Mouse (Mus musculus): ENCODE results near the gene Yipf7. TPM values are rescaled to one million over a fixed set of nuclear protein-coding genes. Genes with fewer than 3 reads are reported as not detected.

The Yipf7 gene
- polyA plus RNA-seq (2015; fragmentation: Nextera tagmentation; extraction: Ambion mirVana) = not detected in 2 replicates

DNA sequence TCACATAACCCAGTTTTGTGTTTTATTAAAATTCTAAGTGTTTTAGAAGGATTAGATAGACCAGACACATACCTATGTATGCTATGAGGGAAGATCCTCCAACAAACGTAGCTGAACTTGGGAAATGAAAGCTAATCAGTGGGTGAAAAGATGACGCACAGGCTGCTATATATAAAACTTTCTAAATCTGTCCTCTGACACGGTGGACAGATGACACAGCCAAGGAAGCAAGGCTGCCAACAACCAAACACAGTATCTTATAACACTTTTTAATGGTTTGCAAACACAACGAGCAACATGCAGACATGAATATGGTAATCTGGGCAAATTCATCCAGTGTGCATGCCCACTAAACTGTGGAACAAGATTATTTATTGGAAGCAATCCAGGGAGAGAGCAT, at the start of gene Yipf7:
Yipf7 (minus strand) TSS at position 160 of the 400 bp plus-strand sequence.
- no peak for ATAC-seq (ENCODE audit: low read depth)
- no peak within 1 kb of the TSS for H3K4me2 ChIP-seq
- WGBS (ENCODE audit: insufficient replicate concordance) = 48% methylated on average over 4 of the region's 4 CpGs

DNA sequence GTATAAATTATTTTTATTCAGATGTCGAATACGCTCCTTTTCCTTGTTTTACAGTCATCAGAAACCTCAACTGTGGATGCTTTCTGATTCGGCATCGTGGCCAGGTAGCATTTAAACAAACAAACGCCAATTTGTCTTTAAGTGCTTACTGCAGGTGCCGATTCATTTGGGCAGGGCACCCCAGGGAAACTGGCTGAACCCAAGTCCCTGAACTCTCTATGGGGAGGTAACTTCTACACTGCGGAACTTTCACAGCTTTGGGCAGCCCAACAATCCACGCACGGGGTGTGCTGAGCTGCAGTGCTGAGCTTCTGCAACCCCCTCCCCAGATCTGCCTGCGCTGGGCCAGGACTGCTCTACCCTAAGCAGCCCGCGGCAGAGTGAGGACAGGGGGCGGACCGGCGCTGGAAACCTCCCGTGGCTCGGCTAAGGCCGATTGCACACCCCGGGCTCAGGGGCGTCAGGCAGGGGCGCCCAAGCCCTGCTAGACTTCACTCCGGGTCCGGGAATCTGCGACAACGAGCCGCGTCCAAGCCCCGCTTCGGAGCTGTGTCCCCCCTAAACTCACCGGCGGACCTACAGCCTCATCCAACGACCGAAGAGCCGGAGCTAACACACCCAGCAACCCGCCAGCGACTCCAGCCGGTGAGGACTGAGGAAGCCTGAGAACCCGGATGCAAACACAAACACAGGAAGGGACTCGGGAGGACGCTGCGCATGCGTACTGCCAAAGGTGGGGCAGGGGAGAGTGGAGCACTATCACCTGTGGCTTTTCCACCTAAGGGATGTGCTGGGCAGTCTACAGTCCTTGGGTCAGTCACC, 49.4 kb upstream of the Yipf7 start, which contains the start of gene Gnpda2:
Gnpda2 (minus strand) TSS at position 701 of the 822 bp plus-strand sequence.
- 3% methylated on average over 42 of the region's 42 CpGs for WGBS (ENCODE audit: insufficient replicate concordance)
- DNase-seq (peak; percentile 64), ATAC-seq (ENCODE audit: low read depth) (peak; percentile 93)
- Histone ChIP-seq H3K4me1 (replicated peaks) (peaks cover 13% of the 10 kb centered on the region), H3K36me3 (no peaks in the 10 kb centered on the region), H3K9ac (peak within 1 kb of the TSS; percentile 82), H3K9me3 (replicated peaks) (no peaks in the 10 kb centered on the region), H3K27me3 (no peaks in the 10 kb centered on the region), H3K27ac (peak within 1 kb of the TSS; percentile 47; the same call in 1 of the 2 replicates), H3K4me2 (peak within 1 kb of the TSS; percentile 82), H3K4me3 (replicated peaks) (peak within 1 kb of the TSS; percentile 74)

More for the DNA sequence above, at the start of gene Yipf7:
- no peaks in the 10 kb centered on the region for H3K4me1 ChIP-seq (replicated peaks)
- H3K9ac ChIP-seq = no peak within 1 kb of the TSS
- no peaks in the 10 kb centered on the region for H3K36me3 ChIP-seq
- no peak within 1 kb of the TSS for H3K27ac ChIP-seq
- DNase-seq = no peak
- no peaks in the 10 kb centered on the region for H3K27me3 ChIP-seq
- H3K9me3 ChIP-seq (replicated peaks) = no peaks in the 10 kb centered on the region
- H3K4me3 ChIP-seq (replicated peaks) = no peak within 1 kb of the TSS

DNA sequence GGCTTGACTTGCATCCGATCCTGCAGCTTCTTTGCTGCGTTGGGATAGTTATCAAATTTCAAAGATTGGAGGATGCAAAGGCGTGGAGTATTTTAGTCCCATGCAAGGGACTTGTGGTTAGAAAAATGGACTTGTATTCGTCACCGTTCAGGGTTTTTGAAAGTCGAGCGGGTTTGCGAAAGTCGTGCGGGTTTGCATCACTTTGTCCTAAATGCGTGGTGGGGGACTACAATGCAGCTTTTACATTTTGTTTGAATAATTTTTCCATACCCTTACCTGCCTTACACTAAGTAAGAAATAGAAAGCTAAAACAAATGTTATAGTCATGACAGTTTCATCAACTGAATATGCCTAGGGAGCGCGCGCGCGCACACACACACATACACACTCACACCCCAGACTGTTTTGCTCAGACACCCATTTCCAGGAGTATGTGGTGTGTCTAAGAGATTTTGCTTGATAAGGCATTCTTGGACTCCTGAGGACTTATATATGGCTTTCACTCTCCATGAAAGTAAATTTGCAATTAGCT, 15.0 kb upstream of the Yipf7 start:
- H3K27me3 ChIP-seq = no peaks in the 10 kb centered on the region
- H3K4me3 ChIP-seq (replicated peaks) = peak overlapping the region; percentile 88
- no peaks in the 10 kb centered on the region for H3K9me3 ChIP-seq (replicated peaks)
- H3K36me3 ChIP-seq = peaks cover 16% of the 10 kb centered on the region
- H3K9ac ChIP-seq = peak overlapping the region; percentile 85
- no peak overlapping the region for H3K27ac ChIP-seq
- H3K4me1 ChIP-seq (replicated peaks) = peaks cover 3% of the 10 kb centered on the region; the same call in 1 of the 2 replicates
- peak overlapping the region; percentile 71 for H3K4me2 ChIP-seq
- peak; percentile 23 for DNase-seq
- WGBS (ENCODE audit: insufficient replicate concordance) = 6% methylated on average over 16 of the region's 16 CpGs
- ATAC-seq (ENCODE audit: low read depth) = peak; percentile 50

GRCm38 (mm10) chr5:69556628-69557403, 14.4 kb upstream of the Yipf7 start, which contains the start of gene Guf1:
Gene Guf1 (plus strand): TSS chr5:69556923.
- ATAC-seq (ENCODE audit: low read depth) (peak; percentile 93), DNase-seq (peak; percentile 80)
- peaks cover 16% of the 10 kb centered on the region for H3K36me3 ChIP-seq
- no peaks in the 10 kb centered on the region for H3K9me3 ChIP-seq (replicated peaks)
- H3K4me3 ChIP-seq (replicated peaks) = peak within 1 kb of the TSS; percentile 88
- no peaks in the 10 kb centered on the region for H3K27me3 ChIP-seq
- peaks cover 3% of the 10 kb centered on the region; the same call in 1 of the 2 replicates for H3K4me1 ChIP-seq (replicated peaks)
- peak within 1 kb of the TSS; percentile 70 for H3K27ac ChIP-seq
- peak within 1 kb of the TSS; percentile 85 for H3K9ac ChIP-seq
- H3K4me2 ChIP-seq = peak within 1 kb of the TSS; percentile 71
- WGBS (ENCODE audit: insufficient replicate concordance) = 2% methylated on average over 59 of the region's 72 CpGs

GRCm38 (mm10) chr5:69541680-69542079, 768 bp downstream of the Yipf7 start:
- no peak for DNase-seq
- Histone ChIP-seq H3K9me3 (replicated peaks) (no peaks in the 10 kb centered on the region), H3K9ac (no peak overlapping the region), H3K4me2 (no peak overlapping the region), H3K27ac (no peak overlapping the region), H3K27me3 (no peaks in the 10 kb centered on the region), H3K4me1 (replicated peaks) (no peaks in the 10 kb centered on the region), H3K4me3 (replicated peaks) (no peak overlapping the region), H3K36me3 (no peaks in the 10 kb centered on the region)
- no peak for ATAC-seq (ENCODE audit: low read depth)
- 58% methylated on average over 1 of the region's 1 CpGs for WGBS (ENCODE audit: insufficient replicate concordance)

- H3K4me2 ChIP-seq = no peak overlapping the region
- H3K27me3 ChIP-seq = no peaks in the 10 kb centered on the region
- no peaks in the 10 kb centered on the region for H3K36me3 ChIP-seq
- H3K27ac ChIP-seq = no peak overlapping the region
- no peak overlapping the region for H3K4me3 ChIP-seq (replicated peaks)
- H3K9ac ChIP-seq = no peak overlapping the region
- DNase-seq (no peak), ATAC-seq (ENCODE audit: low read depth) (no peak)
- H3K4me1 ChIP-seq (replicated peaks) = no peaks in the 10 kb centered on the region
- no peaks in the 10 kb centered on the region for H3K9me3 ChIP-seq (replicated peaks)
Observed at GRCm38 (mm10) chr5:69523944-69524343, 18.5 kb downstream of the Yipf7 start.

DNA sequence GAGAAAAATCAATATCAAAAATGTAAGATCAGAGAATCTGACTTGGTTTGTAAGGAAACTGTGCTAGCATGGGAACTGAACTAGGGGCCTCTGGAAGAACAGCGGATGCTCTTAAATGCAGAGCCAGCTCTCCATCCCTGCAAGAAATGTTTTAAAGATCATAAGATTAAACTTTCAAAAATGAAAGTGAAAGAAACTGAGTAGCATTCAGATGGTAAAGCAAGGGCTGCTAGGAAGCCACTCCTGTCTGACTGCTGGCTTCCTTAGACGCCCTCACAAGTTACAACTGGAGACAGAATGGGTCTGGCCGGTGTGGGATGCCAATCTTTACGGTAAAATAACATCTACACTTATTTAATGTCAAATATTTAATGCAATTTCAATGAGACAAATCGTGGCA, 20.4 kb downstream of the Yipf7 start:
- H3K4me2 ChIP-seq = no peak overlapping the region
- ATAC-seq (ENCODE audit: low read depth) (no peak), DNase-seq (no peak)
- H3K9me3 ChIP-seq (replicated peaks) = no peaks in the 10 kb centered on the region
- no peaks in the 10 kb centered on the region for H3K27me3 ChIP-seq
- no peaks in the 10 kb centered on the region for H3K36me3 ChIP-seq
- H3K9ac ChIP-seq = no peak overlapping the region
- no peak overlapping the region for H3K27ac ChIP-seq
- WGBS (ENCODE audit: insufficient replicate concordance) = 47% methylated on average over 5 of the region's 5 CpGs
- no peaks in the 10 kb centered on the region for H3K4me1 ChIP-seq (replicated peaks)
- H3K4me3 ChIP-seq (replicated peaks) = no peak overlapping the region

- Histone ChIP-seq H3K36me3 (no peaks in the 10 kb centered on the region), H3K4me3 (replicated peaks) (no peak overlapping the region), H3K4me1 (replicated peaks) (no peaks in the 10 kb centered on the region), H3K27ac (no peak overlapping the region), H3K9me3 (replicated peaks) (no peaks in the 10 kb centered on the region), H3K4me2 (no peak overlapping the region), H3K9ac (no peak overlapping the region), H3K27me3 (no peaks in the 10 kb centered on the region)
- 30% methylated on average over 7 of the region's 7 CpGs for WGBS (ENCODE audit: insufficient replicate concordance)
- no peak for ATAC-seq (ENCODE audit: low read depth)
- no peak for DNase-seq
Observed at GRCm38 (mm10) chr5:69520661-69521278, 21.7 kb downstream of the Yipf7 start.

DNA sequence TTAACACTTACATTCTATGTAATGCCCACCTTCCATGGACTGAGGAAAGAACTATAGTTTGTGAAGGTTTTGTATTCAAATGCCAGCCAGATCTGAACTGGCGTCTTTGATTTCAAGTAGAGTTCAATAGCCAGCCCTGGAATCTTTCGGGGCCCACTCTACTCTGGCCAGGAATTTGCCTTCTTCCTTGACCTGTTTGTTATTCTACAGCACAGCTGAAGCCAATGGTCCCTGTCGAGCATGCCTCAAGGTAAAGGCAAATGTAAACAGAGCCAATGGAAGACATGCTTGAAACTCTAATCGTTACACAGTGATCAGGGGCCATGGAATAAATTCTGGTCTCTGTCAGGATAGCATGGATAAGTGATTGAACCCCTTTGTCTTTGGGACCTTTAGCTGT, 30.2 kb downstream of the Yipf7 start:
- ATAC-seq (ENCODE audit: low read depth) = no peak
- H3K9ac ChIP-seq = no peak overlapping the region
- no peaks in the 10 kb centered on the region for H3K36me3 ChIP-seq
- no peak overlapping the region for H3K4me2 ChIP-seq
- DNase-seq = no peak
- WGBS (ENCODE audit: insufficient replicate concordance) = 61% methylated on average over 4 of the region's 4 CpGs
- H3K27me3 ChIP-seq = no peaks in the 10 kb centered on the region
- no peaks in the 10 kb centered on the region for H3K4me1 ChIP-seq (replicated peaks)
- H3K27ac ChIP-seq = no peak overlapping the region
- no peaks in the 10 kb centered on the region for H3K9me3 ChIP-seq (replicated peaks)
- H3K4me3 ChIP-seq (replicated peaks) = no peak overlapping the region

- no peak overlapping the region for H3K9ac ChIP-seq
- H3K9me3 ChIP-seq (replicated peaks) = no peaks in the 10 kb centered on the region
- H3K27me3 ChIP-seq = no peaks in the 10 kb centered on the region
- H3K27ac ChIP-seq = no peak overlapping the region
- DNase-seq (no peak), ATAC-seq (ENCODE audit: low read depth) (no peak)
- no peaks in the 10 kb centered on the region for H3K4me1 ChIP-seq (replicated peaks)
- no peak overlapping the region for H3K4me2 ChIP-seq
- no peak overlapping the region for H3K4me3 ChIP-seq (replicated peaks)
- H3K36me3 ChIP-seq = no peaks in the 10 kb centered on the region
- 52% methylated on average over 3 of the region's 3 CpGs for WGBS (ENCODE audit: insufficient replicate concordance)
Observed at GRCm38 (mm10) chr5:69511631-69512030, 30.8 kb downstream of the Yipf7 start.

DNA sequence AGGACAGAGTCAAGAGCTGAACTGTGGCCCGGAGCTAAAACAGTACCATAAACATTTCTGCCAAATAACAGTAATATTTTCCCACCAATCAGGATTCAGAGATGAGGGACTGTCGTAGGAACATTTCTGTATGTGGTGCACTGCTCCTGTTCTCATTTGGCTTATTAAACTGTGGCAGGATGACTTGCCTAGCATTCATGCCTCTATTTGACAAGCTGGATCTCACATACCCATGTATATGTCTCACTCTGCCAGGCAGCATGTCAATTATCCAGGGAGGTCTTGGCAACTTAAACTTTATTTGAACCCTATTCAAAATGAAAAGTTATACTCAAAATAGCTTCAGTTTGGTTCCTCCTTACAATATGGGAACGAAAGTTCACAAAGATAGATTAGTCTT, 35.4 kb downstream of the Yipf7 start:
- no peaks in the 10 kb centered on the region for H3K27me3 ChIP-seq
- DNase-seq = no peak
- H3K36me3 ChIP-seq = no peaks in the 10 kb centered on the region
- no peaks in the 10 kb centered on the region for H3K4me1 ChIP-seq (replicated peaks)
- no peak overlapping the region for H3K4me2 ChIP-seq
- H3K9ac ChIP-seq = no peak overlapping the region
- H3K4me3 ChIP-seq (replicated peaks) = no peak overlapping the region
- ATAC-seq (ENCODE audit: low read depth) = no peak
- no peak overlapping the region for H3K27ac ChIP-seq
- 52% methylated on average over 3 of the region's 3 CpGs for WGBS (ENCODE audit: insufficient replicate concordance)
- no peaks in the 10 kb centered on the region for H3K9me3 ChIP-seq (replicated peaks)

Data from liver, embryonic 13.5 days (tissue).